Mouse (Mus musculus): ENCODE results near the gene Usp18.

Gene Usp18

GRCm38 (mm10) chr6:121245127-121246036 is at the start of gene Usp18:
Gene Usp18 (plus strand): TSS chr6:121245906.
- peak; percentile 91 to 94 for DNase-seq (ENCODE audit: low spot score in 2 of 2)

- no peak for DNase-seq (ENCODE audit: low spot score in 2 of 2)
Observed at GRCm38 (mm10) chr6:121197807-121198365, 47.8 kb upstream of the Usp18 start.

GRCm38 (mm10) chr6:121200458-121200857 is 45.2 kb upstream of the Usp18 start:
- no peak for DNase-seq (ENCODE audit: low spot score in 2 of 2)

DNA sequence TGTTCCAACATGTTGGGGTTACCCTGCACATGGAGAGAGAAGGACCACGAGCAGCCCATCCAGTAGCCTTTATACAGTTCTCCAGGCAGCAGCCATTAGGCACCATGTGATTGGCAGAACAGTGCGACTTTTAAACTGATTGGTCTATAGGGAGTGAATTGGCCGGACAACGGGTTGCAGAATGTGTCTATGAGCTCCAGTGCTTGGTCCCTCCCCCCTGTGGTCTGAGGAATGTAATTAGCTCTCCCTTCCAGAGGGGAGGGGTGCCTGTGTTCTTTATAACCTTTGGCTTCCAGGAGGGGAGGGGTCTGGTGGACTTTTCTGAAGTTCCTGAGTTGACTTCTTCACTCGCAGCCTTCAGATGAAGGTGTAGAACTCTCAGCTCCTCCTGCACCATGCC is 43.7 kb upstream of the Usp18 start:
- DNase-seq (ENCODE audit: low spot score in 2 of 2): no peak

DNA sequence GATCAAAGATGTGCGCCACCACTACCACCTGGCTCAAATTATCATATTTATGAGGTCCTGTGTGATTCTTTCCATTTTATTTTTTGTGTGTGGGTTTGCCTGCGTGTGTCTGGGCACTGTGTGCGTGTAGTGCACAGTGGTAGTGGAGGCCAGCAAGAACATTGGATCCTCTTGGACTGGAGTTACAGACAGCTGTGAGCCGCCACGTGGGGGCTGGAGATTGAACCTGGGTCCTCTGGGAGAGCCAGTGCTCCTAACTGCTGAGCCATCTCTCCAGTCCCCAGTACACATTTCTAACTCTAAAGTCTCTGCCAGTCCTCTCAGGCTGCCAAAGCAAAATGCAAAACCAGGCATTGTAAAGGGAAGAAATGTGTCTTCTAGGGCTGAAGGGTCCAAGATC is 39.2 kb upstream of the Usp18 start:
- no peak for DNase-seq (ENCODE audit: low spot score in 2 of 2)

- DNase-seq (ENCODE audit: low spot score in 2 of 2): no peak
Observed at GRCm38 (mm10) chr6:121209584-121209983, 36.1 kb upstream of the Usp18 start.

GRCm38 (mm10) chr6:121210149-121210925 is 35.4 kb upstream of the Usp18 start, which contains the start of gene Tuba8:
Gene Tuba8 (plus strand): TSS chr6:121210696.
- DNase-seq (ENCODE audit: low spot score in 2 of 2): peak; percentile 54 to 74

- no peak for DNase-seq (ENCODE audit: low spot score in 2 of 2)
Observed at GRCm38 (mm10) chr6:121210926-121211289, 34.8 kb upstream of the Usp18 start.

DNA sequence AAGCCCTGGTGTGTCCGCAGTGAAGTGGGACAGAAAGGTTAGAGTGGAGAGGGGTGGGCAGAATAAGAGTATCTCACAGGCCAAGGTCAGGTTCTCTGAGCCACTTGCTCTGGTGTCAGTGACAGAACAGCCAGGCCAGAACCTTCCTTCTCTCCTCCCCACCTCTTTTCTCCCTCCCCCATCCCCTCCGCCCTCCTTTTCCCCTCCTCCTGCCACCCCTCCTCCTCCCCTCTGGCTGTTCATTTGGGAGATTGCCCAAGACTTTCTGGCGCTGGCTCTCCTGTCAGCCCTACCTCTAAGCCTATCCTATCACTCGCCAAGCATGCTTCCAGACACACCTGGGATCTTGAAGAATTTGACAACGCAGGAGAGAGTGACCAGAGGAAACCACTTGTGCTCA is 34.0 kb upstream of the Usp18 start:
- DNase-seq (ENCODE audit: low spot score in 2 of 2): peak in 1 of 2 experiments; percentile 47

GRCm38 (mm10) chr6:121212988-121213387 is 32.7 kb upstream of the Usp18 start:
- DNase-seq (ENCODE audit: low spot score in 2 of 2): no peak

DNA sequence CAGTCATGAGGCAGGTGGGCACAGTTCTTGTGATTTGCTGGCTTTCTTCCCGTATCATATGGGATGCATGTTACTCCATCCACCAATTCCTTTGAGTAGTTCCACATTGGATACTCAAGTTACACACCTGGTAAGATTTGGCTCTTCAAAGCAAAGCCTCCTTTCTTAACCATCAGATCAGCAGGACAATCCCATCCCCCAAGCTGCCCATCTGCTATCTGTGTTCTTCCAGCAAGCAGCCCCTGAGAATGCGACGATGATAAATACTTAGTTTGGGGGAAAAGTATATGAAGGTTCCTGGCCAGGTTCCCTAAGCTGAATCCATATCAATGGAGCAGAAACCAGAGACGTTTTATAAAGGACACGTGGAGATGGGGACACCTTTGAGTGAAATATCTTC is 31.5 kb upstream of the Usp18 start:
- no peak for DNase-seq (ENCODE audit: low spot score in 2 of 2)

DNA sequence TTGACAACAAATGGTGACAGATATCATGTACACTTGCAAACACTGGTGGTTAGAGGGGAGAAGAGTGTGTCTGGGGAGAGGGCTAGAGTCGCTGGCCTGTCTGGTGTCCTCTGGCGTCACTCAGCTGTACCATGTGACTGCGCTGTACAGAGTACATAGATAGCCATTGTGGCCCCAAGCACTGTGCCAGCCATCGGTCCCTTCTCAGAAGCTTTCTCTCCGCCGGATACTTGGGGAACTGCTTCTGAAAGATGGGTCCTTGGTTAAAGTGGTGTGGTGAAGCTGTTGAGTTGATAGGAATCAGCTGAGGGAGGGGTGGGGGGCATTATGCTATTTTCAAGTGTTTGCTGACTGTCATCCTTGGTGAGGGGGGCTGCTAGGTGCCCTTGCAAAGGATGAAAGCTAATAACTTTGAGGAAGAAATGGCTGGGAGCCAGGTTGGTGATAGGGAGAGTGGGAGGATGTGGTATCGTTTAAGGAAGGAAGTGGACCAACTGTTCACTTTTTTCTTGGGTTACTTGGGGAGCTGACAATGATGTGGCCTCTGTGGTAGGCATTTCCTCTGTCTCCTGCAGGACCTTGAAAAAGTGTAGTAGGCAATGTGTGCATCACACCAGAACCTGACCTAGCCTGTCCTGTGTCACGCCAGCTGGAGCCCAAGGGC is 30.9 kb upstream of the Usp18 start:
- DNase-seq (ENCODE audit: low spot score in 2 of 2): no peak

DNA sequence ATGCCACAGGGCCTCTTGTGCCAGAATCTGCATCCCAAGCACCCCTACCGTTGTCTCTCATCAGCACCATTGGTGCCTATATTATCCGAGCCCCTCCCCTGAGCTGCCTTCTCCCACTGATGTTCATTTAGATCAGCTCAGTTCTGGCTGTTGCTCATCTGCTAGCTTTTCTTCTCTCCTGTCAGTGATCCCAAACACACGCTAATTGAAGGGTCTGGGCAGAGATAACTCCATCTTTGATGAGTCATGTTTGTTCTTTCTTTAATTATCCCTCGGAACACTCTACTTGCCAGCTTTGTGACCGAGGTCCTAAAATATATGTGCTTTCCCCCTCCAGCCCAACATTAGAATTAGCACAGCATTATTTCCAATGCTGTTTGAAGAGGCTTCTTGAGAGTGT is 30.4 kb upstream of the Usp18 start:
- no peak for DNase-seq (ENCODE audit: low spot score in 2 of 2)

- DNase-seq (ENCODE audit: low spot score in 2 of 2): no peak
Observed at GRCm38 (mm10) chr6:121215896-121216295, 29.8 kb upstream of the Usp18 start.

DNA sequence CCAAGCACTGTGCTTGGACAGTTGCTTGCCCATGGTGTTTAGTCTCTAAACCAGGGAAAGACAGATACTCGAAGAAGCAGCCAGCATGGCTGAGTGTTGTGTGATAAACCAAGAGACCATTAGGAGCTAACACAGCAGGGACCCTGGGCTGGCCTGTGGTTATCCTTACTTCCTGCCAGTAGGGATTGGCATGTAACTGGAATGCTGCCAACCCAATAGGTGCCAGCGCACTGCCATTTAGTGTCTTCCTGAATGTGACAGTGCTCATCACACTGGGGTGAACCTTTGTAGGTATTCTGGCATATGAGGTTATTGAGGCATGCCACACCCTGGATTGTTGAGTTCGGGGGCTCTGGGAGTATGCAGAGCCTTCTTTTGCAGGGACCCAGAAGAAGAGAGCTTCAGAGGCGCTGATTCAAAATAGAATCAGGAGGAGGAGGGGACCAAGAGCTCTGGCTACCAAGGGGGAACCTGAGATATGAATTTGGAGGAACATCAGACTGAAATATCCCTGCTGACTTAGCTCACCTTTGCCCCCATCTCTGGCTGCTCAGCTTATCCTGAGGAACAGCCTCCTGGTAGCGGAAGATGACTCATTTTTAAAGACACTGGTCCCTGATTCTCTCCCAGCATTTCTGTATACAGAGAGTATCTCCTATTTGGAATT is 29.0 kb upstream of the Usp18 start:
- DNase-seq (ENCODE audit: low spot score in 2 of 2): no peak

GRCm38 (mm10) chr6:121218002-121218401 is 27.7 kb upstream of the Usp18 start:
- no peak for DNase-seq (ENCODE audit: low spot score in 2 of 2)

- DNase-seq (ENCODE audit: low spot score in 2 of 2): no peak
Observed at GRCm38 (mm10) chr6:121219406-121219805, 26.3 kb upstream of the Usp18 start.

DNA sequence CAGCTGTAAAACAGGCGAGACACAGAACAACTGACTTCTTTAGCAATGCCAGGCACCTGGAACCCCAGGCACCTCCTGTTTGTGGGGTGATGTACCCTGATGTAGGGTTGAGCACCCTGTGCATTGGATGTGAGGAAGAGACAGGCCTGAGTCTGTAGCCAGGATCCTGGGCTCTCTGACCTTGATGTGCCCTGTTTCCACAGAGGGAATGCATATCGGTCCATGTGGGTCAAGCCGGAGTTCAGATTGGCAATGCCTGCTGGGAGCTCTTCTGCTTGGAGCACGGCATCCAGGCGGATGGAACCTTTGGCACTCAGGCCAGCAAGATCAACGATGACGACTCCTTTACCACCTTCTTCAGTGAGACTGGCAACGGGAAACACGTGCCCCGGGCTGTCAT is 25.5 kb upstream of the Usp18 start:
- no peak for DNase-seq (ENCODE audit: low spot score in 2 of 2)

GRCm38 (mm10) chr6:121221876-121222597 is 23.7 kb upstream of the Usp18 start:
- no peak for DNase-seq (ENCODE audit: low spot score in 2 of 2)

GRCm38 (mm10) chr6:121223001-121223400 is 22.7 kb upstream of the Usp18 start:
- DNase-seq (ENCODE audit: low spot score in 2 of 2): no peak

- DNase-seq (ENCODE audit: low spot score in 2 of 2): no peak
Observed at GRCm38 (mm10) chr6:121224067-121224466, 21.6 kb upstream of the Usp18 start.
